Mouse (Mus musculus): Measurements from ENCODE around the gene Dspp. TPM values are rescaled to one million over a fixed set of nuclear protein-coding genes. Genes with fewer than 3 reads are reported as not detected.

Gene Dspp
- total RNA-seq, 2 experiments from 2014 or later = 0.07 to 0.09 TPM

DNA sequence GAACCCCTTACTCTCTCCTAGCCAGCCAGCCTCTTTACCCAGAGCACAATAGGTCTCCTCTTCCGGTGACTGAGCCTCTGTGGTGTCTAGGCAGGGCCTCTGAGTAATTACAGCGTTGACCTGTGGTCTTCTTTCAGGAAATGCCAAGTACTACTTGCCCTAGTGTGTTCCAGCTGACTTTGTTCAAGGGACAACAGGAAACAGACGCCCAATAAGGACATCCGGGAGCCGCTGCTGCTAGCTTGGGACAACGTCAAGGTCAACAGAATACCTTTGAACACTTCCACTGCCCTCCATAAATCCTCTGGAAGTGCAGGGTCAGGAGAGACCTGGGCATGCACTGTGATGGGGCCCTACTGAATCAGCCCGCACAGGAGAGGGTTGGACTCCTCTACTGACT lies 21.2 kb upstream of the Dspp start:
- DNase-seq (ENCODE audit: extremely low spot score in 1 of 2, low spot score in 2 of 2) = no peak
- TF ChIP-seq CTCF (IDR thresholded peaks at IDR 0.05) = no peak
- Histone ChIP-seq H3K27ac (no peak overlapping the region), H3K4me3 (no peak overlapping the region)
- intact Hi-C loops (cut with DNase I) = no loop called here

DNA sequence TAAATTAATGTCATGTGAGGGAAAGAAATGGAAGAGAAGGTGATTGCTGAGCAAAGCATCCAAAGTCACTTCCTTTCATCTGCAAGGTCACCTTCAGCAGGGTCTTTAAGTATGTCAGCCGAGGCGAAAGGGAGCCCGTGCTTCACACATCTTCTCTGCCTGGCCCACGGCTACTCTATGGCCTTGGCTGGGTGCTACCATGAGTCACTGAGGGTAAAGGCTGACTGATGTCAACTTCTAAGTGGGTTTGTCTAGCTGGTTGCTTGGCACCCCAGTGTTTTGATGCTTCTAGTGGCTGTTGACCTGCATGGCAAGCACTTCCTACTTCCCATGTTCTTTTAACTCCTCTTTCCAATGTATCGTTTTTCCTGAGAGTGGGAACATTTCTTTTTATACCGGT lies 20.3 kb upstream of the Dspp start:
- no peak for TF ChIP-seq CTCF (IDR thresholded peaks at IDR 0.05)
- intact Hi-C loops (cut with DNase I) = no loop called here
- no peak overlapping the region for H3K27ac ChIP-seq
- no peak overlapping the region for H3K4me3 ChIP-seq
- DNase-seq (ENCODE audit: extremely low spot score in 1 of 2, low spot score in 2 of 2) = no peak

DNA sequence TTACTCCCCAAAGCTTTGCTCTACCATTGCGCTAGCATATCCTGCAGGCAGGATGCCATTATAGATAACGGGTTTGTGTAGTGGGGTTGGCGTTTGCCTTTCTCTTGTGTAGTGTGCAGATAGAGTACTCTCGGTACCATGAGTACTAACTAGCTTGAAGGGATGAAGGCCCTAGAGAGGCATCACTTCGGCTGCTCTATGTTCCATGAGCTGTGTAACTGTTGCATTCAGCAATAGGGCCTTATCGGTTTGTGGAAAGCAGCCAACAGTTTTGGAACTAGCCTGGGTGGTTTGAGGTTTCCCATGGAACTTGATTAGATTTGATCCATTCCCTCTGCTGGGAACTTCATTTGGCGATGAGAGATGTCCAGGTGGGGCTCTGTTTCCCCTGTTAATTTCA lies 12.8 kb upstream of the Dspp start:
- intact Hi-C loops (cut with DNase I) = no loop called here
- Histone ChIP-seq H3K4me3 (no peak overlapping the region), H3K27ac (peak overlapping the region; percentile 62)
- no peak for TF ChIP-seq CTCF (IDR thresholded peaks at IDR 0.05)
- DNase-seq (ENCODE audit: extremely low spot score in 1 of 2, low spot score in 2 of 2) = no peak

DNA sequence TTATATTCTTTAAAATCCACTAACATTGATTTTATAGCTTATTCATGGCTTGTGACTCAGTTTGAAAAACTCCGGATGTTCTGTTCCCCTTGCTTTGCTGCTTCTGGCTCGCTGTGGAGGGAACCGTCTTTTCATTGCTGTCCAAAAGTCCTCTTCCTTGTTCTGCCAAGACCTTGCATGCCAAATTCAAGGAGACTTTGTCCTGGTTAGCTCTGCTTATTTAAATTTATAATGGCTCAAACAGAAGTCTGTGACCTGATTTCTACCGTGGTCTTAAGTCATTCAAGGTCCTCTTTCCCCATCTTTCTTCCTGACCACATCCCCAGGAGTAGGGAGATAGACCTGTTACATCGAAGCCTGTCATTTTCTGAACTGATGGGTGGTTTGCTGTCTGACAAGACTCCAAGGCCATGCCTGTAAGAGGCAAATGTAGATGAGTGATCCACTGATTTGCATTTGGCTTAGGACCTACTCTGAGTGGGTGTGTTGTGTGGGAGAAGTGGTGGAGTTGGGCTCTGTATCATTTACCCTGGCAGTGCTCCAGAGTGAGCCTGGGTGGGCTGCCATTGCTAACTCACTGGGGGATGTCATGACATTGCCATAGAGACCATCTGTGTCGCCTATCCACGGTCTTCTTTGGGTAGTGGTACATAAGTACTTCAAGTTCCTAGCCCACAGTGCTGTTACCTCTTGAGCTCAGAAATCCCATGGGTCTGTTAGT lies 12.0 kb upstream of the Dspp start:
- H3K27ac ChIP-seq = peak overlapping the region; percentile 62
- no peak for TF ChIP-seq CTCF (IDR thresholded peaks at IDR 0.05)
- intact Hi-C loops (cut with DNase I) = no loop called here
- no peak overlapping the region for H3K4me3 ChIP-seq
- peak; percentile 24 to 45 for DNase-seq (ENCODE audit: extremely low spot score in 1 of 2, low spot score in 2 of 2)

DNA sequence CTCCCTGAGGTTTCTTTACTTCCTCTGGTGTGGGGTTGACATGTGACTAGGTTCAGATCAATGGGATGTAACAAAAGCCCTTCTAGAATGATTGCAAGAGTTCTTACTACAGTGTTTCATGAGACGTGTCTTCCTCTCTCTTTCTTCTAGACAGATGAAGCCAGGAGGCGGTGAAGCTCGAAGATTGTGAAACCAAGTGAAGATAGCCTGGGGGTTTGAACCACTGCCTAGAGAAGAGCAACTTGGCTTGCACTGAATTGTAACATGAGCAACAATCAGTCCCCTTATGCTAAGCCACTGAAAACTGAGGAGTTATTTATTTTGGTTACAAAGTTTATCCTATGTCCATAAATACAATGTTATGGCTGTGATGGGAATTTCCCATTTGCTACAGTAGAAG lies 9.9 kb upstream of the Dspp start:
- intact Hi-C loops (cut with DNase I) = no loop called here
- Histone ChIP-seq H3K4me3 (no peak overlapping the region), H3K27ac (no peak overlapping the region)
- no peak for DNase-seq (ENCODE audit: extremely low spot score in 1 of 2, low spot score in 2 of 2)
- TF ChIP-seq CTCF (IDR thresholded peaks at IDR 0.05) = no peak

DNA sequence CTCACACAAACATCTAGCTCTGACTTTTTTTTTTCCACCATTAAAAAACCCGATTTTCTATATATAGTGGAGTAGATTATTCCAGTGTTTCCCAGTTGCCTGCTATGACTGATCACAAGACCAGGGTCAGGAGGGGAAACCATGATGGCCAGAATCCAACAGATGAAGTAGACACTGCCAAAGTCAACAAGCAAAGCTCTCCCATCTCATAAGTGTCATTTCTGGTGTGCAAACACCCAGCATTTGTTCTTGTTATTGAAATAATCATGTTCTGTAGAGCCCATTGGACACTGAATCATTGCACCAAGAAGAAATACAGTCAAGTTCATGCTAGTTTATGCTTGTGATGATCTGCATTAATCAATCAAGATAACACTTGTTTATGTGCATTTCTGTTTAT lies 9.1 kb upstream of the Dspp start:
- DNase-seq (ENCODE audit: extremely low spot score in 1 of 2, low spot score in 2 of 2) = no peak
- no peak for TF ChIP-seq CTCF (IDR thresholded peaks at IDR 0.05)
- no peak overlapping the region for H3K27ac ChIP-seq
- intact Hi-C loops (cut with DNase I) = no loop called here
- H3K4me3 ChIP-seq = no peak overlapping the region

DNA sequence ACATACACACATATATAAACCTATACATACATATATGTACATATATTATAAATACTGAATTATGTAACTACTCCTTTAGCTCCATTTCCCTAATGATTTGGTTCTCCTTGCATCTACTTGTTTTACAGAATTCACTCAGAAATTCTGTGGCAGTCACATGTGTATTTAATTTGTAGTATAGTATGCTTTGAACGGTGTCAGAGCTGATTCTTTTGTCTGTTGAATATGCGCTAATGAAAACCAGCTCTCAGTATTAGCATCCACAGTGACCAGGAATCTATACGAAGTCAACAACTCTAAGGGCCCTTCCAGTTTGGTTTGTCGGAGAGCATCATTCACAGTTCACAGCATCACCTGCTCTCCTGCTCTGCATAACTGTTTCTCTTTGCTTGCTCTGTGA lies 7.0 kb upstream of the Dspp start:
- Histone ChIP-seq H3K4me3 (no peak overlapping the region), H3K27ac (no peak overlapping the region)
- intact Hi-C loops (cut with DNase I) = no loop called here
- TF ChIP-seq CTCF (IDR thresholded peaks at IDR 0.05) = no peak
- no peak for DNase-seq (ENCODE audit: extremely low spot score in 1 of 2, low spot score in 2 of 2)

DNA sequence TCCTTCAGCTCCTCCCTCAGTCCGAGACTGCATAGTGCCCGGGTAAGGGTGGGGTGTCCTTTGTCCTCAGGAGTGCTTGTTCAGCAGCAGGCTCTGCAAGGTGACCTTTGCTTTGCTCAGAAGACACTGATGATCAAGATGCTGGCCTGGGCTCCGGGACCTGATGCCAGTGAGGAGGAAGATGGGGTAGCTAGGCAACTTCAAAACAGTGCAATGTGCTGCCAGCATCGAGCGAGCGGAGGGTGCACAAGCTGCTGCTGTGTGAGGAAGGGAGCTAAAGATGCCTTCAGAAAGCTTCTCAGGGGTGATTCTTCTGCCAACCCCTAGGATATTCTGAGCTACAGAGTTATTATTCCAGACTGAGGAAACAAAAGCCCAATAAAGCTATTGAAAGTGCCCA lies 2.6 kb downstream of the Dspp start:
- TF ChIP-seq CTCF (IDR thresholded peaks at IDR 0.05) = no peak; the same call in 1 of the 2 replicates
- DNase-seq (ENCODE audit: extremely low spot score in 1 of 2, low spot score in 2 of 2) = peak in 1 of 2 experiments; percentile 37
- peak overlapping the region; percentile 76 for H3K27ac ChIP-seq
- intact Hi-C loops (cut with DNase I) = no loop called here
- H3K4me3 ChIP-seq = no peak overlapping the region

DNA sequence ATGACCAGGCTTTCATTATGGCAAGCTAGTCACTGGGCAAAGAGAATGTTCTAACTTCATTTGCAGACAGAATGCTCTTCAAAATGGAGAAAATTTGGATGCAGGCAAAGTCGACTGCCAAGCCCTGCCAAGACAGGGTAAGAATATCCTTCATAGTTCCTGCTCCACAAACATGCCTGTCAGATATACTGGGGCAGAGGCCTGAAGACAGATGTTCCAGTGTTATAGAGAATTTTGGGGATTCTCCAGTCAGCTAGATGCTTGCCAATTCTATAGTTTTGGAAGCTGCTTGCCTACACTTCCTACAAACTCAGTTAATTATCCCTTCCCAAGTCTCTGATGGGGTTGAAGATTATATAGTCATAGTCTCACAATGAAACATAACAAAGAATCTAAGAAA lies 13.2 kb downstream of the Dspp start:
- no peak for TF ChIP-seq CTCF (IDR thresholded peaks at IDR 0.05)
- intact Hi-C loops (cut with DNase I) = no loop called here
- no peak for DNase-seq (ENCODE audit: extremely low spot score in 1 of 2, low spot score in 2 of 2)
- no peak overlapping the region for H3K27ac ChIP-seq
- H3K4me3 ChIP-seq = no peak overlapping the region

DNA sequence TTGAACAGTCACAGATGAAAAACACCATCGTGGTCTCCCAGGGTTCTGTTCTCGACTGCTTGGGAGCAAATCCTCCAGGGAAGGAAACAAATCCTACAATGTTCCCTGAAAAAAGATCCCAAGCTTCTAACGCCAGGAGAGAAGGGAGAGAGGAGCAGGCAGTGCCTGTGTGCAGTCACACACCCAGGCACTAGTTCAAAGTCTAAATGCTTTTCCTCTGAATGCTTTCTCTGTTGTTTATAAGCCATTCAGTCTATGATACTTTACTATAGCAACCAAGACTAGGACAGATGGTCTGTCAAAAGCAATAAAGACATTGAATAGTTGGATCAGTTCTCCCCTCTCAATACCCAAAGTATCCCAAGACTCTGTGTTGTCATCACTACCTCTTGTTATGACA lies 16.8 kb downstream of the Dspp start:
- H3K4me3 ChIP-seq = no peak overlapping the region
- DNase-seq (ENCODE audit: extremely low spot score in 1 of 2, low spot score in 2 of 2) = no peak
- TF ChIP-seq CTCF (IDR thresholded peaks at IDR 0.05) = no peak
- no peak overlapping the region for H3K27ac ChIP-seq
- intact Hi-C loops (cut with DNase I) = no loop called here

DNA sequence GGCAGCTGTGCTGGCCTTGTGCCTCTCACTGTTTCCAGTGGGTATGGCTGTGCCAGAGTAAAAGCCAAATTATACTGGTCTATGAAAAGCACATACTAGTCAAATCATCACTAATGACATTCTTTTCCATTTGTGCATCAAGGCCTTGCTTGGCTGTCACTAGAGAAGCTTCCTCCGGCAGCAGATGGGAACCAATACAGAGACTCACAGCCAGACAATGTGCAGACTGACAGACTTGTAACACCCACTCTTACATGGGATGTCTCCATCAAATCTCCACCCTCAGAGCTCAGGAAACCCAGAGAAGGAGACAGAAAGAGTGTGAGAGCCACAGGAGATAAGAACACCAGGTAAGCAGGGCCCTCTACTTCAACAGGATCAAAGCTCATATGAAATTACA lies 24.6 kb downstream of the Dspp start:
- intact Hi-C loops (cut with DNase I) = no loop called here
- DNase-seq (ENCODE audit: extremely low spot score in 1 of 2, low spot score in 2 of 2) = no peak
- Histone ChIP-seq H3K27ac (no peak overlapping the region), H3K4me3 (no peak overlapping the region)
- TF ChIP-seq CTCF (IDR thresholded peaks at IDR 0.05) = no peak

DNA sequence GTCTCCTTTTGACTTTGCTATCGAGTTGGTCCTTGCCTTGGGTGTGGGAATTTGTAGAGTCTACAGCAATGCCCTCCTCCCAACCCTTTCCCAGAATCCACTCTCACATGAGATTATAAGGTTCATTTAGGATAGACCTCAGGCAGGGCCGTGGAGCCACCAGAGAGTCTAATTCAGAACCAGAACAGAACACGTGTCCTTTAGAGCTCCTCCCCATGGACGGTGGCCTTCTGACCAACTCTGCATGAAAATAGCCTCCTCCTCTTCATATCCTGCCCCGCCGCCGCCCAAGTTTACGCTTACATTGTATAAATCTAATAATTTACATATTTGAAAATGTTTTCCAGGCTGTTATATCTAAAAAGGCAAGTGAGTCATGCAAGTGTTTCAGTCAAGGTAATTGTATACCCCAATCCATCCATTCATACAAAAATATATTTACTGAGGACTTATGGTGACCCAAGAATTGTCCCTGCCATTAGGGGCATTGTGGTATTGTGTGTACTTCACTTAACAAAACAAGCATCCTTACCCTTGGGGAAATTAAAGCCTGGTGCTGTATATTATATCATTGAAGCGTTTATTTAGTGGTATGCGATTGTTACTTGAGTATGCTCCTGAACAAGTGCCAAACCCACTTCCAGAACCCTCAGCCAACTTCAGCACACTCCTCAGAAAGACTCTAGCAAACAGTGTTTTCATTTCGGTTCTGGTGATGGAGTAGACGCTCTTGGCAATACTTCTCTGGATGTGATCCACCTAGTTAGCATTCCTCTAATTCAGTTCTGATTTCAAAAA lies 30.8 kb downstream of the Dspp start:
- DNase-seq (ENCODE audit: extremely low spot score in 1 of 2, low spot score in 2 of 2) = no peak
- Histone ChIP-seq H3K27ac (no peak overlapping the region), H3K4me3 (no peak overlapping the region)
- intact Hi-C loops (cut with DNase I) = no loop called here
- no peak for TF ChIP-seq CTCF (IDR thresholded peaks at IDR 0.05)

DNA sequence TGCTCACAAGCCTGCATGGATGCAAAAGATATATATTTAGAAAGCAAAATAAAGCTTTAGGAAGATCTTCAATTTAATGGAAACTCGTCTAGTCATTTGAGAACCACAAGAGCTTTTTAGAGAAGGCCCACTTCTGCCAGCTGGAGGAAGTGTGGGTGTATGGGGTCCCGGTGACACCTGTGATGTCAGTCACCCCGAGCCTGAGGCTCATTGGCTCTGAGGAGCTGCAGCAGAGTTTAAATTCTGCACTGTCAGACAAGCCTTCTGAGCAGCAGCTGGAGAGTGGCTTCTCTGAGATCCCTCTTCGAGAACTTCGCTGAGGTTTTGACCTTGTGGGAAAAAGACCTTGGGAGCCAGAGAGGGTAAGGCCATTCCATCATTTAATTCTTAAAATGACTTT lies 31.8 kb downstream of the Dspp start, which contains the start of gene Dmp1:
Gene Dmp1, plus strand, starts transcription at position 263 of the 400 bp plus-strand sequence.
- no peak within 1 kb of the TSS for H3K27ac ChIP-seq
- no peak for TF ChIP-seq CTCF (IDR thresholded peaks at IDR 0.05)
- DNase-seq (ENCODE audit: extremely low spot score in 1 of 2, low spot score in 2 of 2) = no peak
- no peak within 1 kb of the TSS for H3K4me3 ChIP-seq
- intact Hi-C loops (cut with DNase I) = no loop called here
